Mouse (Mus musculus): ENCODE measurements around the gene Erc1.
"Not testable (repeated sequence)": the region's sequence is repeated elsewhere in the genome, so short reads cannot be mapped to it uniquely, and the experiment has no call there.

The Erc1 gene

DNA sequence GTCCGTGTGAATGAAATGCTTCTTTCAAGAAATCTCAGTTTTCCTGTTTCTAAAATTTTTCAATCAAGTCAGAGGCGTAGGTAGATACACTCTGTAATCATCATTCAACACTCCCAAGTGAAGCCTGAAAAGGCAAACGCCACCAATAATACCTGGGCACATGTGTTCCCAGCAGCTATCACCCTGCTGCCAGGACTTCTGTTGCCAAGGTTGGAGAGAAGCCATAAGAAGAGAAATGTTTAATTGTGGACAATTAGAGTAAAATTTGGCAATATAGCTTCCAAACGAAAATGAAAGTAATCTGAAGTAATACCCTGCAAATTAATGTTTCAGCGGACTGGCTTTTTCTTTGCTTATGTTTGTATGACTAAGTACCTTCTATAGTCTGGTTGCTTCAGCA lies 140.1 kb downstream of the Erc1 start:
- peak; percentile 16 to 25 for DNase-seq

DNA sequence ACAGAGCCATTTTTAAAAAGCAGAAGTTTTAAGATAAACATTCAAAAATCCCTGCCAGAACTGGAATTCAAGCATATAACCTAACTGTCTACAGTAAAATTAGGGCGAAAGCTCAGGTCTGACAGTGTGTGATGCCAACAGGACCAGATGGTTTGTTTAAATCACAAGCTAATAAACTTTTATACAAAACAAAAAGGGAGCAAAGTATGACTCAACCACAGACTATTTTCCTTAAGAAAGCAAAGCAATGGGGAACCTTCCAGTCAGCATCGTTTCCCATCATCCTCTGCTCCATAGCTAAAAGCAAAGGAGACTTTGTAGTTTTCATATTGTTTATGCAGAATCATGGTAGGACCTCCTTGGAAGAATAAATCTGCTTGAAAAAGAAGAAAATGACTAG lies 143.1 kb downstream of the Erc1 start:
- DNase-seq, result no peak

GRCm38 (mm10) chr6:119692754-119693153 lies 155.2 kb downstream of the Erc1 start:
- DNase-seq, result no peak

DNA sequence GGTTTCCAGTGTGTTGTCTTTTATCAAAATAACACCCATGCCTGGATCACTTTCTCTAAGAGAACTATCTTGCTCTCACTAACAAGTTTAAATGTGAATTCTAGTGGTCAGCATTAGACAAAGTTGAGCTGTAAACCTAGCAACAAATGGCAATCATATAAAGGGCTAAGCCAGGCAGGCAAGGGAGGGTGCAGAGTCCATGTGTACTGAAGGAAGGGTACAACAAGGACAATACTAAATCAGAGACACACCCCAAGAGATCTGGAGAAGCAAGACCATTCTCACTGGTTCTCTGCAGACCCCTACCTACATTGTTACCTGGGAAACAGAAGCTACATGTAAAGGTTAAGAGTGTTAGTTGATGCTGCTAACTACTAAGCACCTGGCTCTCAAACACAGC lies 161.5 kb downstream of the Erc1 start:
- no peak for DNase-seq

- DNase-seq, result no peak
Measured at GRCm38 (mm10) chr6:119680746-119681145, 167.2 kb downstream of the Erc1 start.

GRCm38 (mm10) chr6:119674811-119675209 lies 173.2 kb downstream of the Erc1 start:
- peak; percentile 24 to 27 for DNase-seq

DNA sequence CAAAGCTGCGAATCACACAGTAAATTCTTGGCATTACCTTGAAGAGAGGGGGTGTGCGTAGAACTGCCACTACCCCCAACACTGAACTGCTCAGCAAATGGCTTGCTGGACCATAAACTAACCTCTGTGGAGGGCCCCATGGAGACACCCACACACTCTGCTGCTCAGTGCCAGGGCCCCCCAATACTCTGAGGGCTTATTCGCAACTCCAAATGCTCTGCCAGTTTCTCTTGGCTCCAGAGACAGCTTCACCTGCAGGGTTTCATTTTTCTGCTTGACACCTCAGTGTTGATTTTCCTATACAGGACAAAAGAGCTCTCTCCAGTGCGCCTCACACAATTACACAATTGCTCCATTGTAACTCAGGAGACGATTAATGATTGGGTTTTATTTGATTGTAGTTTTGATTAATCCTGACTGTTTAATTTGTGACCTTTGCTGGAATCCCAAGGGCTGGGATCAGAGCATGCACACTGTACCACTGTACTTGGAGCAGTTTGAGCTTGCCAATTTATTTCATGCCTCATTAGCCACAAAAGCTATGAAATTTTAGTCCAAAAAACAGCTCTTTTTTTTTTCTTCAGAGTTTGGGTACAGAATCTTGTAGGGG lies 173.7 kb downstream of the Erc1 start:
- peak; percentile 60 to 73 for DNase-seq

DNA sequence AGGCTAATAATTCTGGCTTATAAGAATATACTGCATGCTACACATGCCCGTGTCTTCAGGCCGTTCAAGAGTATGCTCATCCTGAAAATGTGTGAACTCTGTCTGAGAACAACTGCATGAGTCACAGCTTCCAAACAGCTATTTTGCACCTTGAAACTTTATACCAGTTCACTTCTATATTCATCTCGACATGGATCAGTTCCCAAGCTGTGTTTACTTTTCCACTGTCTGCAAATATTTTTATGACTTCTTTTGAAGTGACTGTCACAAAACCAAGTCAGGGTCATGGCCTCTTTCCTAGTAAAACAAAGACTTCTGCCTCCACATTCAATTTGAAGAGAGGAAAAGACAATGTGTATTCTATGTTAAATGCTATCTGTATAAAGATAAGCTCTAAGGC lies 178.2 kb downstream of the Erc1 start:
- DNase-seq, result no peak

- DNase-seq, result no peak
Measured at GRCm38 (mm10) chr6:119662936-119663335, 185.0 kb downstream of the Erc1 start.

DNA sequence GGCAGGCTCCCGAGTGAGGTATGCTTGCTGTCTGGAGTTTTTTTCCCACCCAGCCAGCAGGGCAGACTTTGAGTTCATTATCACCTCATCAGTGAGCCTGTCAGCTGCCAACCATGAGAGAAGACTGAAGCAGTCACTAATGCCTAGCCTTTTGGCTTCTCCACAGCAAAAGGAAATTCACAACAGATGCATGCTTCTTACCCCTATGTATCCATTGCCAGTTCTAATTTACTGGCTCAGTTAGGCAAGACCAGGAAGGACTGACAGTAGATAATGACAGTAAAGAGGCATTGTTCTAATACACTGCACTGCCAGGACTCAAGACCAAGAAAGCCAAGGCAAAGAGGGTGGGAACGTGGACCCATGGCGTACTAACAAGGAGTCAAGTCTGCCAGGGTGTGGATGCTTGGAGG lies 186.9 kb downstream of the Erc1 start:
- peak; percentile 55 to 63 for DNase-seq

DNA sequence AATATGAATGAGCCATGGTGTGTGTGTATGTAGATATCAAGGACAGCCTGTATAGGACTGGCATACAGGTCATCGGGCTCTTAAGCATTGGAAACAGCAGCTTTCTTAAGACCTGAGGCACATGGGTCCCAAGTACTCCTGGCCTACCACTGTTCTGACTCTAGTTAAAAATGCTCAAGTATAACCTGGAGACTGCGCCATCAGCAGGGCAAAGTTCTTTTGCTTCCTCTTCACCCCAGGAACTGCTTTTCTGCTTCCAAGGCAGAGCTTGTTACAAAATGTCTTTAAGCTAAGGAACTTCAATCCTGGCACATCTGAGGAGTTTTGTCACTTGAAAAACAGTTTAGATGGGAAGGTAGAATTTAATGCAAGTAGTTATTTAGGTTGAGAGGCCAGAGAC lies 189.5 kb downstream of the Erc1 start:
- DNase-seq, result no peak

GRCm38 (mm10) chr6:119657418-119658178 lies 190.4 kb downstream of the Erc1 start:
- DNase-seq, result no peak

DNA sequence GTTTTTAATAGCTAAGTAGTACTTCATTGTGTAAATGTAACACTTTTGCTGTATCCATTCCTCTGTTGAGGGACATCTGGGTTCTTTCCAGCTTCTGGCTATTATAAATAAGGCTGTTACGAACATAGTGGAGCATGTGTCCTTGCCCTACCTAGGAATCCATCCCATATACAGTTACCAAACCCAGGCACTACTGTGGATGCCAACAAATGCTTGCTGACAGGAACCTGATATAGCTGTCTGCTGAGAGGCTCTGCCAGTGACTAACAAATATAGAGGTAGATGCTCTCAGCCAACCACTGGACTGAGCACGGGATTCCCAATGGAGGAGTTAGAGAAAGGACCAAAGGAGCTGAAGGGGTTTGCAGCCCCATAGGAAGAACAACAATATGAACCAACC lies 193.2 kb downstream of the Erc1 start:
- DNase-seq, result not testable (repeated sequence)

GRCm38 (mm10) chr6:119643880-119644460 lies 204.0 kb downstream of the Erc1 start:
- DNase-seq, result no peak

- DNase-seq, result no peak
Measured at GRCm38 (mm10) chr6:119643178-119643728, 204.7 kb downstream of the Erc1 start.

- no peak for DNase-seq
Measured at GRCm38 (mm10) chr6:119642718-119643117, 205.2 kb downstream of the Erc1 start.

- no peak for DNase-seq
Measured at GRCm38 (mm10) chr6:119635629-119636028, 212.3 kb downstream of the Erc1 start.

- no peak for DNase-seq
Measured at GRCm38 (mm10) chr6:119630622-119631021, 217.3 kb downstream of the Erc1 start.

DNA sequence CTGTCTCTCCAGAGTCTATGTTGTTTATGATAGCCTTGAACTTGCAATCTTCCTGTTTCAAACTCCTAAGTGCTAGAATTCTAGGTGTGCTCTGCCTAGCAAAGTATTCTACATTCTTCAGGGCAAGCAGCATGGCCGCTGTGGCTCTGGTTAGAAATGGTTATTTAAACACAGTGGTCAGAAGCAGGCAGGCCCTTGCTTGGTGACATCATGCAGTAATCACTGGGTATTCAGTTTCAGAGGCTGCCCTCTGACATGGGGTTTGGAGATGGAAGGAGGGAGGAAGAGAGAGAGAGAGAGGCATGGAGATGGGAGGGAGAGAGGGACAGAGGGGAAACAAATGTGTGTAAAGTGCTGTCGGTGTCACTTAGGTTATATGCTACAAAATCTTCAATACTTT lies 246.6 kb downstream of the Erc1 start:
- no peak for DNase-seq

DNA sequence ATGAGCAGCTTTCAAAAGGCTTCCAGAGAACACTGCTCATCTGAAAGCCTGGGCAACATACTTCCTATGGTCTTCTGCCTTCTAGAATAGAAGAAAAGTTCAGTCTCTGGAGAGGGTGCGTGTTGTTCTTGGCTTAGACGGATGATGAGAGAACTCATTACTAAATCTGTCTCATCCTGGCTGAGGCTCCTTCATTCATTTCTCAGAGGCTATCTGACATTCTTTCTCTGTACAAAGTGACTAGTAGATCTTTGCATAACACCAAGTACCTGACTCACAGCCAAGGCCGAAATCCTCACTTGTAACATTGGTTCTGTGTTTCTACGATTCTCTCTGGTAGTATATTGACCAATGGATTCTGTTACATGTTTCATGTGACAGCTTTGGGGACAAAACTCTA lies 252.5 kb downstream of the Erc1 start:
- DNase-seq, result no peak

GRCm38 (mm10) chr6:119590872-119591271 lies 257.1 kb downstream of the Erc1 start:
- DNase-seq, result no peak

GRCm38 (mm10) chr6:119587897-119588296 lies 260.1 kb downstream of the Erc1 start:
- no peak for DNase-seq

DNA sequence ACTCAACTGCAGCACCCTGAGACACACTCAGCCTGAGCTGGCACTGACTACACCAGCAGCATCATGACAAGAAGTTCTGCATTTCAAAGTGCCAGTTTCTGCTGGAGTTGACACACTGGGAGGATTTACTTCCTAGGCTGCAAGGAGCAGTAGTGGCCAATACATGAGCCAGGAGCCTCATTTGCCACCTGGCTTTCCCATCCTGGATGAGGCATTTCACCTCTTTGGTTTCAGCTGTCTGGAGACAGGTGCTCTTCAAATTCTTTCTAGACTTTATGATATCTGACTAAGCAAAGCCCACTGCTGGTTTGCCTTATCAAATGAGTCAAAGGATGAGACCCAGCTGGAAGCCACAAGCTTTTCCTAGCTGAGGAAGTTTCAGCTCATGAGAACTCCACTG lies 260.5 kb downstream of the Erc1 start:
- DNase-seq, result no peak
